Mouse (Mus musculus): ENCODE results near the gene Anapc11.
"Not testable (repeated sequence)": the region's sequence is repeated elsewhere in the genome, so short reads cannot be mapped to it uniquely, and the experiment has no call there.

Gene Anapc11

GRCm38 (mm10) chr11:120598283-120598989 lies at the start of gene Anapc11, which contains the start of gene Alyref:
Anapc11 (plus strand) TSS chr11:120598421.
Alyref (minus strand) TSS chr11:120598365.
- DNase-seq = peak; percentile 94

GRCm38 (mm10) chr11:120548786-120549167 lies 49.4 kb upstream of the Anapc11 start:
- DNase-seq = no peak

GRCm38 (mm10) chr11:120549168-120549945 lies 48.9 kb upstream of the Anapc11 start, which contains the start of gene Mcrip1:
Mcrip1 (minus strand) TSS chr11:120549727.
- DNase-seq = peak; percentile 92

- no peak for DNase-seq
These were observed 48.0 kb upstream of the Anapc11 start for GRCm38 (mm10) chr11:120549986-120550809.

GRCm38 (mm10) chr11:120550810-120551440 lies 47.3 kb upstream of the Anapc11 start, which contains the start of gene Ppp1r27:
Ppp1r27 (minus strand) TSS chr11:120551132.
- DNase-seq = no peak

GRCm38 (mm10) chr11:120552736-120553135 lies 45.5 kb upstream of the Anapc11 start:
- no peak for DNase-seq

GRCm38 (mm10) chr11:120554834-120555233 lies 43.4 kb upstream of the Anapc11 start:
- no peak for DNase-seq

GRCm38 (mm10) chr11:120555260-120555659 lies 43.0 kb upstream of the Anapc11 start:
- DNase-seq = no peak

- DNase-seq = not testable (repeated sequence)
These were observed 39.4 kb upstream of the Anapc11 start for GRCm38 (mm10) chr11:120558843-120559242.

GRCm38 (mm10) chr11:120560952-120561728 lies 37.1 kb upstream of the Anapc11 start:
- DNase-seq = no peak

GRCm38 (mm10) chr11:120562949-120563348 lies 35.3 kb upstream of the Anapc11 start:
- DNase-seq = no peak

- DNase-seq = no peak
These were observed 33.1 kb upstream of the Anapc11 start for GRCm38 (mm10) chr11:120565114-120565513.

GRCm38 (mm10) chr11:120568324-120568723 lies 29.9 kb upstream of the Anapc11 start:
- no peak for DNase-seq

GRCm38 (mm10) chr11:120571122-120571521 lies 27.1 kb upstream of the Anapc11 start:
- no peak for DNase-seq

- peak; percentile 21 for DNase-seq
These were observed 26.3 kb upstream of the Anapc11 start for GRCm38 (mm10) chr11:120571754-120572416.

GRCm38 (mm10) chr11:120572417-120572751 lies 25.8 kb upstream of the Anapc11 start:
- no peak for DNase-seq

- peak; percentile 100 for DNase-seq
These were observed 25.3 kb upstream of the Anapc11 start, which contains the start of gene P4hb for GRCm38 (mm10) chr11:120572752-120573584. P4hb (minus strand) TSS chr11:120573253.

- DNase-seq = no peak
These were observed 24.5 kb upstream of the Anapc11 start for GRCm38 (mm10) chr11:120573585-120574277.

- no peak for DNase-seq
These were observed 24.0 kb upstream of the Anapc11 start for GRCm38 (mm10) chr11:120574278-120574600.

GRCm38 (mm10) chr11:120575046-120575445 lies 23.2 kb upstream of the Anapc11 start:
- no peak for DNase-seq
